Mouse (Mus musculus) ES-E14 (cell line): ENCODE results near the gene Kctd13.

Experiments used
- CHD2 ChIP-seq: IDR thresholded peaks from 2 replicates; pipeline ENCODE4 v1.6.1; 2014; ENCODE audit warnings: mild to moderate bottlenecking, low read depth, low read length, inconsistent platforms
- MAFK ChIP-seq: IDR thresholded peaks from 2 replicates; pipeline ENCODE4 v1.6.1; 2014; ENCODE audit warnings: mild to moderate bottlenecking, low read depth, low read length, inconsistent platforms; ENCODE audit not compliant: insufficient read depth
- ZC3H11A ChIP-seq: IDR thresholded peaks from 2 replicates; pipeline ENCODE4 v1.6.1; 2012; ENCODE audit warnings: low read depth, mild to moderate bottlenecking, inconsistent platforms, low read length, borderline replicate concordance
- ZNF384 ChIP-seq: IDR thresholded peaks from 2 replicates; pipeline ENCODE4 v1.6.1; 2012; ENCODE audit warnings: low read depth, low read length, inconsistent platforms

- TF ChIP-seq ZNF384: no peak
- TF ChIP-seq CHD2: no peak
- TF ChIP-seq MAFK: 0 out of 2 replicates have a peak, but pooled peaks have one; percentile 28
- TF ChIP-seq ZC3H11A: no peak
These were observed 47.5 kb downstream of the Kctd13 start, which contains the start of gene Cdiptos for GRCm38 (mm10) chr7:126975950-126976866.
